Mouse (Mus musculus): ENCODE results near the gene Gm21994. TPM values are rescaled to one million over a fixed set of nuclear protein-coding genes. Genes with fewer than 3 reads are reported as not detected.
"Not testable (repeated sequence)": the region's sequence is repeated elsewhere in the genome, so short reads cannot be mapped to it uniquely, and the experiment has no call there.

Gm21994 gene
- 0.77 TPM for polyA plus RNA-seq (2012; fragmentation: generic; extraction: Trizol)

DNA sequence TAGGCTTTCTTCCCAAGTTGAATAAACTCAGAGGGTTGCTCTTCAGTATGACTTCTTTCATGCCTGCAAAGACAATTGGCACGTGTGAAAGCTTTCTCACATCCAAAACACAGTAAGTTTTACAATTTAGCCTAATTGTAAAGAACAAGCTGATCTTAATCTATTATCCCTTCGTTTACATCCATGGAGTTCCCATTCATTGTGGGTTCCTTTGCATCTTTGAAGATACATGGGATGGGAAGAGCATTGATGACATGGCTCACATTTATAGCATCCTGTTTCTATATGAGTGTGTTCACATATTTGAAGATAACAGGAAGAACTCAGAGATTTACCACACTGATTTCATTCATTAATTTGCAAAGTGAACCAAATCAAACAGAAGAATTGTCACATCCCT, at the start of gene Gm21994:
Gene Gm21994 (minus strand): TSS at position 101 of the 400 bp plus-strand sequence.
- H3K4me3 ChIP-seq; H3K27me3 ChIP-seq (ENCODE audit: control insufficient read depth, insufficient read depth, insufficient read length); H3K36me3 ChIP-seq (ENCODE audit: control insufficient read depth, insufficient read depth): not testable (repeated sequence)

DNA sequence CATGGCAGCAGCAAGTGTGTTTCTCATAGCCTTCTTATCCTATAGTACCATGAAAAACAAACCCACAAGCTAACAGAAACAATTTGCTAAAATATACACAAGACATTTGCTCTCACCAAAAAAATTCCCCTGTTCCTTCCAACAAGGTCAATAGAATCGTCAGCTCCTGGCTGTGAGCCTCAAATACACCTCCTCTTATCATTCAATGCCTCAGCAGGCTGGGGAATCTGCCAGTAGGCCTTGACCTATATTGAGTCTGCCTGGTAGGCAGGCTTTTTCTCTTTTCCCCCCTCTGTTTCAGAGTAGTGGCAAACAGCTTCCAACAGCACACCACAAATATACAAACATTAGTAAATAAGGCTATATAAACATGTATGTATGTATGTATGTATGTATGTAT, 43.7 kb upstream of the Gm21994 start:
- Histone ChIP-seq H3K4me3 (no peak overlapping the region), H3ac (ENCODE audit: control insufficient read depth, insufficient read length) (no peak overlapping the region), H3K79me2 (ENCODE audit: control insufficient read depth, insufficient read depth) (no peaks in the 10 kb centered on the region), H3K4me2 (ENCODE audit: low read depth) (no peak overlapping the region), H3K36me3 (ENCODE audit: control insufficient read depth, insufficient read depth) (no peaks in the 10 kb centered on the region), H3K27me3 (ENCODE audit: control insufficient read depth, insufficient read depth, insufficient read length) (no peaks in the 10 kb centered on the region)
- TF ChIP-seq CEBPB (IDR thresholded peaks at IDR 0.05; ENCODE audit: insufficient read depth, poor library complexity, severe bottlenecking) (no peak), TCF3 (IDR thresholded peaks at IDR 0.05; ENCODE audit: insufficient read length, low read depth) (no peak), MYOG (IDR thresholded peaks at IDR 0.05; ENCODE audit: control insufficient read depth in 1 of 3, insufficient read depth in 1 of 3, insufficient read length in 2 of 3, low read depth in 2 of 3) (no peak), E2F4 (IDR thresholded peaks at IDR 0.05; ENCODE audit: insufficient read depth) (no peak), USF1 (IDR thresholded peaks at IDR 0.05; ENCODE audit: low read depth) (no peak)

More for the DNA sequence above, at the start of gene Gm21994:
- not testable (repeated sequence) for H3K79me2 ChIP-seq (ENCODE audit: control insufficient read depth, insufficient read depth); H3ac ChIP-seq (ENCODE audit: control insufficient read depth, insufficient read length); H3K4me2 ChIP-seq (ENCODE audit: low read depth)

DNA sequence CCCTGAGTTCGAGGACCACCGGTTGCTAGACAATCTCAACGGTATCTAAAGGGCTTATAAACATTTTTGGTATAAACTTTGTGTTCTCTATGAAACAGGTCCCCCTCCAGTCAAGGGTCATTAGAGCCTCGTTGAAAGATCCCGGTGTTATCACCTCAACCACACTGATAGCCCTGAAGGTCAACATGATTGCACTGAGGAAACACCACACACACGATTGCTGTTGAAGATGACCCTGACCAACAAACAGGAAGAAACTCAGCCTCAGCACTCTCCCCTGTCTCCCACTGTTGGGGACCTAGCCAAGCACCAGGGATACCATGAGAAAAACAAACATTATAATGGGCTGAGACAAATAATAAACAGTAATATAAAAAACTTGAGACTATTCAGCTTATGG, 38.3 kb upstream of the Gm21994 start:
- Histone ChIP-seq H3K79me2 (ENCODE audit: control insufficient read depth, insufficient read depth) (no peaks in the 10 kb centered on the region), H3K27me3 (ENCODE audit: control insufficient read depth, insufficient read depth, insufficient read length) (no peaks in the 10 kb centered on the region), H3K4me2 (ENCODE audit: low read depth) (no peak overlapping the region), H3K4me3 (no peak overlapping the region), H3ac (ENCODE audit: control insufficient read depth, insufficient read length) (no peak overlapping the region), H3K36me3 (ENCODE audit: control insufficient read depth, insufficient read depth) (no peaks in the 10 kb centered on the region)
- TF ChIP-seq SRF (IDR thresholded peaks at IDR 0.05; ENCODE audit: control insufficient read depth, insufficient read length, low read depth) = no peak
- TF ChIP-seq MYOG (IDR thresholded peaks at IDR 0.05; ENCODE audit: control insufficient read depth in 1 of 3, insufficient read depth in 1 of 3, insufficient read length in 2 of 3, low read depth in 2 of 3) = no peak
- TF ChIP-seq TCF12 (IDR thresholded peaks at IDR 0.05; ENCODE audit: insufficient read depth, poor library complexity, severe bottlenecking) = no peak
- TF ChIP-seq MYOD1 (IDR thresholded peaks at IDR 0.05; ENCODE audit: control insufficient read depth in 1 of 3, insufficient read length in 2 of 3, low read depth in 2 of 3) = no peak
- TF ChIP-seq USF1 (IDR thresholded peaks at IDR 0.05; ENCODE audit: low read depth) = no peak
- TF ChIP-seq POLR2A (IDR thresholded peaks at IDR 0.05; ENCODE audit: insufficient read length, low read depth) = no peak
- no peak for TF ChIP-seq CEBPB (IDR thresholded peaks at IDR 0.05; ENCODE audit: insufficient read depth, poor library complexity, severe bottlenecking)
- TF ChIP-seq MAX (IDR thresholded peaks at IDR 0.05; ENCODE audit: low read depth) = no peak
- no peak for TF ChIP-seq REST (IDR thresholded peaks at IDR 0.05; ENCODE audit: insufficient read depth, insufficient read length)
- TF ChIP-seq E2F4 (IDR thresholded peaks at IDR 0.05; ENCODE audit: insufficient read depth) = no peak
- TF ChIP-seq TCF3 (IDR thresholded peaks at IDR 0.05; ENCODE audit: insufficient read length, low read depth) = no peak
- TF ChIP-seq POLR2AphosphoS2 (IDR thresholded peaks at IDR 0.05; ENCODE audit: insufficient read length, low read depth) = no peak

DNA sequence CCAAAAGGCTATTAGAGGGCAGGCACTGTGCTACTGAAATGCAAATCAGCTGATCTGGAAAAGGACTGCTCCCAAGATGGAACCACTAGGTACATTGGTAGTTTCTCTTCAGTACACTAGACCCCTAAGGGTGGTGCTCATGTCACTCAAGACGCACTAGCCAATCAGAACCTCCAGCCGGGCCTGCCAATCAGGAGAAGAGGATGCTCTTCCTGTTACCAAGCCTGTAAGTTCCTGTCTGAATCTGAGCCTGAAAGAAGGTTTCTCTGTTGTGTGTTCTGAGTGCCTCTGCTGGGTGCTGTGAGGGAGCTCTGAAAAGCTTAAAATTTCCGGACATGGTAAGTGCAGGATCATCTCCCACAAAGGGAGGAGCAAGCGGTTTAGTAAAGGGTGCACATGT, 1.9 kb upstream of the Gm21994 start, which contains the start of gene Gm14124:
Gene Gm14124 (plus strand): TSS at position 227 of the 400 bp plus-strand sequence.
- H3K79me2 ChIP-seq (ENCODE audit: control insufficient read depth, insufficient read depth); H3K4me2 ChIP-seq (ENCODE audit: low read depth); H3K4me3 ChIP-seq; H3ac ChIP-seq (ENCODE audit: control insufficient read depth, insufficient read length); H3K36me3 ChIP-seq (ENCODE audit: control insufficient read depth, insufficient read depth); H3K27me3 ChIP-seq (ENCODE audit: control insufficient read depth, insufficient read depth, insufficient read length): not testable (repeated sequence)

DNA sequence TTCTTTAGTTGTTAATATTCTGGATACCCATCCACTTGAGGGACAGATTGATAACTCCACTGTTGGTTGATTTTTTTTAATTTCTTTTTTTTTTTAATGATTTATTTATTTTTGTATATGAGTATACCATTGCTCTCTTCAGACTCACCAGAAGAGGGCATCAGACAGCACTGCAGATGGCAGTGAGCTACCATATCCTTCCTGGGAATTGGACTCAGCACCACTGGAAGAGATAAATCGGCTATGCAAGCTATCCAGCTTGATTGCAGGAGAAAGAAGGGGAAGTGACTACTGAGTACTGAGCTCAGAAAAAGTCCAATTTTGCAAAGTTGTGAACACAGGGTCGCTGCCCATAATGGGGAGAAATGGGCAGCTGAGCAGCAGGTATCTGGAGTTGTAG, 1.5 kb upstream of the Gm21994 start:
- not testable (repeated sequence) for H3K79me2 ChIP-seq (ENCODE audit: control insufficient read depth, insufficient read depth); H3K4me3 ChIP-seq; H3K36me3 ChIP-seq (ENCODE audit: control insufficient read depth, insufficient read depth); H3ac ChIP-seq (ENCODE audit: control insufficient read depth, insufficient read length); H3K27me3 ChIP-seq (ENCODE audit: control insufficient read depth, insufficient read depth, insufficient read length); H3K4me2 ChIP-seq (ENCODE audit: low read depth)

DNA sequence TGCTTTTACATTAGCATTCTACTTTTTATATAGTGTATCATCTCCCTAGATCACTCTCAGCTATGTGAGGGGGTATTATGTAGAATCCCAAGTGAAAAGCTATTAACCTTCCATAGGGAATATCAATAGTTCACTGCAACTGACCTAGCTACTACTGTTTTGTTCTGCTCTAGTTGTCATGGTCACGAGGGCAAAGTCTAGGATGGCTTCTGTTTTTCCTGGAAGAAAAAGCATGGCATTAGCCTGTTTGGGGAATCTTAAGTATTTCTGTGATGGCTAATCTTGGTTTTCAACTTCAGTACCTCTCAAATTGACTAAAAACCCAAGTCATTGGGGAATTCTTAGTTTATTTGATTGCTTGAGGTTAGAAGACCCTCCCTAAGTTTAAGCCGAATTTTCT, 12.2 kb downstream of the Gm21994 start:
- H3K4me2 ChIP-seq (ENCODE audit: low read depth) = no peak overlapping the region

DNA sequence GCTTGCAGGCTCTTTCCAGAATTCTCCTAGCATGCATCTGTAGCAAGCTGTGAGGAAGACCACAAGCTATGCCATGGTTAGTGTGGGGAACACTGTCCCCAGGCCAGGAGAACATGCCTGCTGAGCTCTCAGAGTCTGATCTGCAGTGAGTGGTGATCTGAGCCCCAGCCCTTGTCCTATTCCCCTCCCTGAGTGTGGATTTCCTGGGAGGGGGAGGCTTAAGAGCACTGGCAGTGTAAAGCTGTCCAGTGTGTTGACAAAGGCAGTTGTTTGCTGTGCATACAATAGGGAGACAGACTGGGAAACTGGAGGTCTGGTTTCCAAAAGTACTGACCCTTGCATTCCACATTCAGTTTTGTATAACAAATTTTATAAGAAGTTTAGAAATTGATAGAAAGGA, 32.1 kb downstream of the Gm21994 start:
- not testable (repeated sequence) for H3K27me3 ChIP-seq (ENCODE audit: control insufficient read depth, insufficient read depth, insufficient read length); H3ac ChIP-seq (ENCODE audit: control insufficient read depth, insufficient read length); H3K4me3 ChIP-seq; H3K79me2 ChIP-seq (ENCODE audit: control insufficient read depth, insufficient read depth); H3K36me3 ChIP-seq (ENCODE audit: control insufficient read depth, insufficient read depth); H3K4me2 ChIP-seq (ENCODE audit: low read depth)

More for the DNA sequence above, 12.2 kb downstream of the Gm21994 start:
- Histone ChIP-seq H3ac (ENCODE audit: control insufficient read depth, insufficient read length) (no peak overlapping the region), H3K27me3 (ENCODE audit: control insufficient read depth, insufficient read depth, insufficient read length) (no peaks in the 10 kb centered on the region), H3K4me3 (no peak overlapping the region), H3K36me3 (ENCODE audit: control insufficient read depth, insufficient read depth) (peaks cover 2% of the 10 kb centered on the region), H3K79me2 (ENCODE audit: control insufficient read depth, insufficient read depth) (no peaks in the 10 kb centered on the region)
- TF ChIP-seq CEBPB (IDR thresholded peaks at IDR 0.05; ENCODE audit: insufficient read depth, poor library complexity, severe bottlenecking) (no peak), REST (IDR thresholded peaks at IDR 0.05; ENCODE audit: insufficient read depth, insufficient read length) (no peak), USF1 (IDR thresholded peaks at IDR 0.05; ENCODE audit: low read depth) (no peak), E2F4 (IDR thresholded peaks at IDR 0.05; ENCODE audit: insufficient read depth) (no peak), MAX (IDR thresholded peaks at IDR 0.05; ENCODE audit: low read depth) (no peak), TCF12 (IDR thresholded peaks at IDR 0.05; ENCODE audit: insufficient read depth, poor library complexity, severe bottlenecking) (no peak), MYOD1 (IDR thresholded peaks at IDR 0.05; ENCODE audit: control insufficient read depth in 1 of 3, insufficient read length in 2 of 3, low read depth in 2 of 3) (no peak), SRF (IDR thresholded peaks at IDR 0.05; ENCODE audit: control insufficient read depth, insufficient read length, low read depth) (no peak), POLR2AphosphoS2 (IDR thresholded peaks at IDR 0.05; ENCODE audit: insufficient read length, low read depth) (no peak), POLR2A (IDR thresholded peaks at IDR 0.05; ENCODE audit: insufficient read length, low read depth) (no peak), MYOG (IDR thresholded peaks at IDR 0.05; ENCODE audit: control insufficient read depth in 1 of 3, insufficient read depth in 1 of 3, insufficient read length in 2 of 3, low read depth in 2 of 3) (no peak), TCF3 (IDR thresholded peaks at IDR 0.05; ENCODE audit: insufficient read length, low read depth) (no peak)

DNA sequence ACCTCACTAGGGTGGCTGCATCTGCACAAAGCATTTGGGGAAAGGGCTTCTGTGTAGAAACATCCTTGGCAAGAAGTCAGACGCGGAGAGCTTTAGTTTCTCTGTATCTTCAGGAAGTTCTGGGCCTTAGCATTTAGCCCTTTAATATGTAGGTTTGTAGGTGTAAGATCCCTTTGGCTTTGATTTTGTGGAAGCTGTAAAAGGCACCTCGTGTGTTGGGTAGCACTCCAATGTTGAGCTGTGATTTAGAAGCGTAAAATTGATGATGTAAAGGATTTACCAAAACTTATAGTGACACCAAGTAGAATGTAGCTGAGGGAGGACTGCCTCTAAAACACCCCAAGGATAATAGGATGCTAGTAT, 37.0 kb downstream of the Gm21994 start:
- H3K4me2 ChIP-seq (ENCODE audit: low read depth) = peak overlapping the region; percentile 80
- H3K36me3 ChIP-seq (ENCODE audit: control insufficient read depth, insufficient read depth); H3K79me2 ChIP-seq (ENCODE audit: control insufficient read depth, insufficient read depth): not testable (repeated sequence)

More for the DNA sequence above, 37.0 kb downstream of the Gm21994 start:
- not testable (repeated sequence) for H3ac ChIP-seq (ENCODE audit: control insufficient read depth, insufficient read length); H3K27me3 ChIP-seq (ENCODE audit: control insufficient read depth, insufficient read depth, insufficient read length)
- H3K4me3 ChIP-seq = peak overlapping the region; percentile 27
